Mouse (Mus musculus) midbrain, embryonic 13.5 days (tissue): ENCODE measurements around the gene Ess2. TPM values are rescaled to one million over a fixed set of nuclear protein-coding genes. Genes with fewer than 3 reads are reported as not detected.

ENCODE experiments used
- ATAC-seq: fragments of 200-750 bp; cut with Nextera tagmentation; 2 replicates; pipeline ENCODE4 v1.8.0; 2017; ENCODE audit warnings: mild to moderate bottlenecking, moderate TSS enrichment, moderate library complexity
- H3K27ac ChIP-seq: fragments of 300-500 bp; sonication (generic); 2 replicates; pipeline ENCODE4 v1.5.1; 2015; ENCODE audit warnings: inconsistent platforms, mild to moderate bottlenecking, moderate library complexity
- H3K27me3 ChIP-seq: fragments of 300-500 bp; sonication (generic); 2 replicates; pipeline ENCODE4 v1.6.1; 2015; ENCODE audit warnings: mild to moderate bottlenecking, inconsistent platforms
- H3K36me3 ChIP-seq: fragments of 300-500 bp; sonication (generic); 2 replicates; pipeline ENCODE4 v1.6.1; 2015; ENCODE audit warnings: mild to moderate bottlenecking, inconsistent platforms
- H3K4me1 ChIP-seq: fragments of 300-500 bp; sonication (generic); replicated peaks from 2 replicates; pipeline ENCODE4 v1.6.1; 2015; ENCODE audit warnings: inconsistent platforms
- H3K4me2 ChIP-seq: fragments of 300-500 bp; sonication (generic); replicated peaks from 2 replicates; pipeline ENCODE4 v1.6.1; 2015; ENCODE audit warnings: moderate library complexity, mild to moderate bottlenecking, inconsistent platforms
- H3K4me3 ChIP-seq: fragments of 300-500 bp; sonication (generic); replicated peaks from 2 replicates; pipeline ENCODE4 v1.5.1; 2015; ENCODE audit warnings: mild to moderate bottlenecking, inconsistent platforms
- H3K9ac ChIP-seq: fragments of 300-500 bp; sonication (generic); replicated peaks from 2 replicates; pipeline ENCODE4 v1.6.1; 2015; ENCODE audit warnings: mild to moderate bottlenecking, inconsistent platforms
- H3K9me3 ChIP-seq: fragments of 300-500 bp; sonication (generic); 2 replicates; pipeline ENCODE4 v1.6.1; 2016; ENCODE audit warnings: mild to moderate bottlenecking, inconsistent platforms
- WGBS: fragments of 180-500 bp; shearing (Covaris S2); methylation state at CpG from one replicate; pipeline ENCODE4 v1.1.7; 2015; 5-methylcytosine and 5-hydroxymethylcytosine counted together
- polyA plus RNA-seq: library from polyadenylated mRNA; unstranded; fragments of >200 nt; fragmentation: Nextera tagmentation; extraction: Ambion mirVana; gene quantifications from 2 replicates; pipeline ENCODE4 v1.2.1, GENCODE M21; 2015

Ess2 gene
- polyA plus RNA-seq, 1 experiment from 2014 or later, result 56.6 TPM

DNA sequence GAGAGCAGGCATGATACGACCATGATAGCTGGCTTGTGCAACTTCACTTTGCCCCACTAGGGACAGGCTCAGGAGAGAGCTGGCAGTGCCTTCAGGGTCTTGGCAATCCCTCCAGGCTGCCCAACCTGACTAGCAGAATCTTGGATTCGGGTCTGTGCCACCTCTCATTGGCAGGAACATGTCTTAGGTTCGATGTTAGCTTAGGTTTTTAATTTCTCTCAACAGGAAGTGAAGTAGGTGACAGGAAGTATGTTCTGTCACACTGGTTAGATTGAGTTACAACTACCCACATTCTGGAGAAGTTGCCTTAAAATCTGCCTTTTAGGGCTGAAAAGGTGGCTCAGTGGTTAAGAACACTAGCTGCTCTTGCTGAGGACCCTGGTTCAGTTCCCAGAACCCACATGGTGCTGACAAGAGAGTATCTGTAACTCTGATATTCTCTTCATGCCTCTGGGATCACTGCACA, 23.3 kb upstream of the Ess2 start:
- ATAC-seq, result no peak
- H3K9ac ChIP-seq, result no peak overlapping the region
- H3K27ac ChIP-seq, result no peak overlapping the region
- 73% methylated on average over 3 of the region's 3 CpGs for WGBS
- no peak overlapping the region for H3K4me2 ChIP-seq
- no peaks in the 10 kb centered on the region for H3K36me3 ChIP-seq
- H3K9me3 ChIP-seq, result no peaks in the 10 kb centered on the region
- H3K27me3 ChIP-seq, result peaks cover 27% of the 10 kb centered on the region
- H3K4me1 ChIP-seq, result 0 out of 2 replicates have a peak, but pooled peaks cover 4% of the 10 kb centered on the region
- no peak overlapping the region for H3K4me3 ChIP-seq

DNA sequence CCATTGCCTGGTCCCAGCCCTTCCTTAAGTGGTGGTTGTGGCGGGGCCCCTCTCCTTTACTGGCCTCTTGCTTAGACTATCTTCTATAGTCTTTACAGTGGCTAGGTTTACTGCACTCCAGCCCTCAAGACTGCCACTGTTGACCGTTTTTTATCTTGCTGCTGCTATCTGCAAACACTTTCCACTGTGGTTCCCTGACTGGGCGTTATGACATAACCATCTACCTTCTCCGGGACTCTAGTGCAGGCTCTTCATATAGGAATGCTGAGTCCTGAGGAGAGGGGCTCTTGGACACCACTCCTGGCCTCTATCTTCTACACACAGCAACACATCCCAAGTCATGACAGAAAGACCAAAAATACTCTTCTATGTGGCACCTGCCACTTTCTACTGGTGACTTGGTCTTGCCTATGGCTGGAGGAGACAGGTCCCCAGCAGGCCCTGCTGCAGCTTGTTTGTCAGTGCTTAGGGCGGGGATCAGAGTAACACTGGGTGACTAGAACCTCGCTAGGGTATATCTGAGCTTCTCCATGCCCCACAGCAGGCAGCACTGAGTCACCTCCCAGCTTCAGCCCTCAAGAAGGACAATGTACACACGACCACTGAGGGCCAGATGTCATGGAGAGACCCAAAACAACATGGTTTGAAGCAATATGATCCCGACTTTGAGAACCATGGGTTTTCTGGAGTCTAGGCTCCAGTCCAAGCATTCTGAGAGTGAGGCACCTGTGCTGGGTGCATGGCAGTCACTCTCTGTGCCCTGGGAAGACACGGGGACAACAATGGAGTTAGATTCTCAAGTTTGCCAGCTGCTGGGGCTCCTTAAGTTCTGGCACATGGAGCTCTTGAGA, 22.7 kb upstream of the Ess2 start:
- no peak overlapping the region for H3K4me2 ChIP-seq
- no peak for ATAC-seq
- WGBS, result 72% methylated on average over 9 of the region's 9 CpGs

DNA sequence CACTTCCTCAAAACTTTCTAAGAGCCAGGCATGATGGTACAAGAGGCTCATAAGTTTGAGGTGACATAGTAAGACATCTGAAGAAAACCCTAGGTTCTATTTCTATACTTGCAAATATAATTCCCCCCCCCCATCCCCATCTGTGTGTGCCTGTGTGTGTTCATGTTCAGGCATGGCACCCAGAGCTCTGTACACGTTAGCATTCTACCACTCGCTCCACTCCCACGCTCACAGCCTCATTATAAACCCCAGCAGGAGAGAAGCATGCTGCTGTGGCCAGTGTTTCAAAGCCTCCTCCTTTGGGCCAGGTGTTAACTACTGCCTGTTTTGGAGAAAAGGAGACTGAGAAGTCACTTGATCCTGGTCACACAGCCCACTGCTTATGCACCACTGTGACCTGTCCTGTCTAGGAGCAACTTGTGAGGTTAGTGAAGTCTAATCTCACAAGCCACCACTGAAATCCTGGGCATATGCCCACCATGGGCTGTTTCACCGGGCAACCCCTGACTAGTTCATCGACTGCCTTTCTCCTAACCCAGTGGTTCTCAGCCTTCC, 20.8 kb upstream of the Ess2 start:
- WGBS, result 67% methylated on average over 5 of the region's 5 CpGs
- no peak overlapping the region for H3K9ac ChIP-seq
- no peak overlapping the region for H3K27ac ChIP-seq
- no peaks in the 10 kb centered on the region for H3K36me3 ChIP-seq
- H3K9me3 ChIP-seq, result no peaks in the 10 kb centered on the region
- no peak for ATAC-seq
- H3K4me2 ChIP-seq, result no peak overlapping the region
- H3K4me1 ChIP-seq, result peaks cover 13% of the 10 kb centered on the region
- no peak overlapping the region for H3K4me3 ChIP-seq
- H3K27me3 ChIP-seq, result peaks cover 12% of the 10 kb centered on the region

More for the DNA sequence above, 22.7 kb upstream of the Ess2 start:
- Histone ChIP-seq H3K4me3 (no peak overlapping the region), H3K4me1 (peaks cover 9% of the 10 kb centered on the region; the same call in 1 of the 2 replicates), H3K9ac (no peak overlapping the region), H3K36me3 (no peaks in the 10 kb centered on the region), H3K9me3 (no peaks in the 10 kb centered on the region), H3K27ac (no peak overlapping the region), H3K27me3 (peaks cover 27% of the 10 kb centered on the region)

DNA sequence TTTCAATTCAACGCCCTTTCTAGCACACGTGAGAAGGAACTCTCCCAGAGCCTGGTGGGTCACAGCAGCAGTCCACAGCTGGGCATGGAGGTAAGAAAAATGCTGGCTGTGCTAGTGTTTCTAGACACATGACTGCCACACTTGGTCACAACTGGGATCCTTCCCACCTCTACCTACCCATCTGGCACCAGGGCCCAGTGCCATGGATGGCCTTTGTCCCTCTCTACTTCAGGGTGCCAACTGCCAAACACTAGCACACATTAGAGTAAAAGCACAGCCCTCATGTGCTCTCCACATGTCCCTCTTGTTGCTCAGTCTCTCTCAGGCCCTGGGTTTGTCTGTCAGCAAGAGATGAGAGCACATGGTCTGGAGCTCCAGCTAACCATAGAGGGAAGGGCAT, 18.5 kb upstream of the Ess2 start:
- Histone ChIP-seq H3K4me1 (peaks cover 24% of the 10 kb centered on the region), H3K36me3 (peaks cover 19% of the 10 kb centered on the region), H3K27ac (peak overlapping the region; percentile 32), H3K9ac (no peak overlapping the region), H3K4me2 (no peak overlapping the region), H3K27me3 (peaks cover 2% of the 10 kb centered on the region; the same call in 1 of the 2 replicates), H3K4me3 (no peak overlapping the region), H3K9me3 (no peaks in the 10 kb centered on the region)
- WGBS, result 61% methylated on average over 2 of the region's 2 CpGs
- no peak for ATAC-seq

DNA sequence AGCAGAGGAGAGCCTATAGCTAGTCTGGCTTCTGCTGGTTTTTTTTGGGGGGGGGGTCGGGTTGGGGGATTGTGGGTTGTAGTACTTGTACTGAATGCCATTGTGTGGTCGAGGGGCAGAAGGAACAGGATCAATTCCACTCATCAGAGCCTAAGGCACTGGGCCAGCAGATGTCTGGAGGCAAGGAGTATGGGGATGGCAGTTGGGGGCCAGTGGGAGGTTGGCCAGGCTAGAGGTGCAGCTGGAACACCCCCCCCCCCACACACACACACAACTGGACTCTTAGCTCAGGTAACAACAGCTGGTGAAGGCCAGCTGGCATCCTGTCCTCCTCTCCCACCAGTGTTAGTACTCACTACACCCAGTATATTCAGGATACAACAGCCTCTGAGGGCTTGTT, 18.1 kb upstream of the Ess2 start:
- Histone ChIP-seq H3K9me3 (no peaks in the 10 kb centered on the region), H3K27me3 (peaks cover 2% of the 10 kb centered on the region; the same call in 1 of the 2 replicates), H3K4me1 (peaks cover 24% of the 10 kb centered on the region), H3K9ac (no peak overlapping the region), H3K36me3 (peaks cover 21% of the 10 kb centered on the region), H3K4me2 (no peak overlapping the region), H3K4me3 (no peak overlapping the region), H3K27ac (peak overlapping the region; percentile 89)
- WGBS, result 12% methylated on average over 2 of the region's 2 CpGs
- ATAC-seq, result peak; percentile 9

DNA sequence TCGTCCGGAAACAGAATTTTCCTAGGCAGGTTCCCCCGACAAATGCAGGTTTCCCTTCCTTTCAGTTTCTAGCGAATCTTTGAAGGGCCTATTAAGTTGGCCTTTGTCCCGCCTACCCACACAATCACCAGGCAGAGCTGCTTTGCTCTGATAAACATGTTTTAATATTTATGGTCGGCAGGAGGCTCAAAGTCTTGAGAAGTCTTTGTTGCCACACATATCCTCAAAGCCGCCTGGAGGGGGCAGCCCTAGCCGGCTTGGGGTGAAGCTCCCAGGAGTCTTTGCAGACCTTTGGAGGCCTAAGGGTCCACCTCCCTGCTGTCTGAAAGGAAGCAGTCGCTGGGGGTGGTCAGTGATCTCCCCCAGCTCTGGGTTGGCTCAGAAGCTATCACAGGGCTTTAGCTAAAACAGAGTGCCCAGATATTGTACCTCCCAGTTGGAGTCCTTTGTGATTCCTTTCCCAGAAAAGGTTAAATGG, 17.5 kb upstream of the Ess2 start:
- H3K27me3 ChIP-seq, result peaks cover 2% of the 10 kb centered on the region; the same call in 1 of the 2 replicates
- peaks cover 24% of the 10 kb centered on the region for H3K4me1 ChIP-seq
- WGBS, result 0% methylated on average over 9 of the region's 9 CpGs
- H3K4me3 ChIP-seq, result peak overlapping the region; percentile 66
- H3K4me2 ChIP-seq, result peak overlapping the region; percentile 88
- peaks cover 21% of the 10 kb centered on the region for H3K36me3 ChIP-seq
- H3K9me3 ChIP-seq, result no peaks in the 10 kb centered on the region
- peak overlapping the region; percentile 89 for H3K27ac ChIP-seq
- peak overlapping the region; percentile 92 for H3K9ac ChIP-seq
- ATAC-seq, result peak; percentile 43

DNA sequence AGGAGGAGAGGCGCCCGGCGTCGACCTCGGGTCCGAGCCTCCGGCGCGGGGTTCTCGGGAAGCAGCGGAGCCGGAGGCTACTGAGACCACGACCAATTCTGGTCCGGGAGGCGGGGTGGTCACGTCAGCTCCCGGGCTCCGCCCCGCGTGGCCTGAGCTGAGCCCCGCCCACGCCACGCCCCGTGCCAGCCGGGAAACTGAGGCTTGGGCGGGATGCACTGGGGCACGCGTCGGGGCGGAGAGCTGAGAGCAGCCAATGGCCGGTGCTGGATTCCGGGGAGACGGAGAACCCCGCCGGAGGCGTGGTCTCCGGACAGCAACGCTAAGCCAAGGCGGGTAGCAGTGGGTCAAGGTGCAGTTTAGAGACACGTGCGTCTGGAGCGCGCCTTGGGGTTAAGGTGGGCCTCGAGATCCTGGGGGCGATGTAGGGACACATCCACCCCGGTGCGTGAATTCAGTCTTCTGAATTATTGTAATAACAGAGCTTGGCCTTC, 17.0 kb upstream of the Ess2 start, which contains the start of gene Slc25a1:
Gene Slc25a1, minus strand, starts transcription at position 133 of the 494 bp plus-strand sequence.
- Histone ChIP-seq H3K4me3 (peak within 1 kb of the TSS; percentile 66), H3K4me1 (peaks cover 28% of the 10 kb centered on the region), H3K27me3 (no peaks in the 10 kb centered on the region), H3K36me3 (peaks cover 21% of the 10 kb centered on the region), H3K9me3 (no peaks in the 10 kb centered on the region), H3K9ac (peak within 1 kb of the TSS; percentile 92), H3K27ac (peak within 1 kb of the TSS; percentile 89), H3K4me2 (peak within 1 kb of the TSS; percentile 88)
- whole genome bisulfite sequencing, result under 1% methylated on average over 47 of the region's 47 CpGs
- peak; percentile 78 for ATAC-seq

DNA sequence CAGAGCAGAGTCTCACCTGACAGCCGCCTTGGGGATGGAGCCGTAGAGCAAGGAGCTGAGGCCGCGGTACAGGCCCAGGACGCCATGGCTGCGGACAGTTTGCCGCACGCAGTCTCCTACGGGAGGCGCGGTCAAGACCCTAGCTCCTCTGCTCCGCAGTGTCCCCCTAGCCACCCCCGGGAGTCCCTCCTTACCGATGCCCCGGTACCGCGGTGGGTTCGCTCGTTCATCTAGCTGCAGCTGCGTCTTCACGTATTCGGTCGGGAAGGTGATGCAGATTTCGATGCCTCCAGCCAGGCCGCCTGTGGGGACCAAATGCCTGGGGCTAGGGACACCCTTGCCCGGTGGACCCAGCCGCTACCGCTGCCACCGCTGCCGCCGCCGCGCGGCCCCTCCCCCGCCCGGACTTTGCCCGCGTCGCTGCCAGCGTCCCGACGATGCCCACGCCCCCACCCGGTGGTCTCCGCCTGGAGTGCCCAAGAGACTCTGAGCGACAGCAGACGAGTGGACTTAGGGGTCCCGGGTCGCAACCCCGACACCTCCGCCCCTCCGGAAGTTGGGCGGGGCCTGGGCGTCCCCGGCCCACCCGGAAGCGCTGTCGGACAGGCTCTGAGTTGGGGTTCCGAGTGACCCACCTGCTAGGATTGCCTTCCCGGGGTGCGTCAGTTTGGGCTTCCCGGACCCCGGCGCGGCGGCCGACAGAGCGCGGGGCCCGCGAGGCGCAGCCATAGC, 16.4 kb upstream of the Ess2 start:
- H3K4me1 ChIP-seq, result peaks cover 34% of the 10 kb centered on the region
- peak overlapping the region; percentile 92 for H3K9ac ChIP-seq

DNA sequence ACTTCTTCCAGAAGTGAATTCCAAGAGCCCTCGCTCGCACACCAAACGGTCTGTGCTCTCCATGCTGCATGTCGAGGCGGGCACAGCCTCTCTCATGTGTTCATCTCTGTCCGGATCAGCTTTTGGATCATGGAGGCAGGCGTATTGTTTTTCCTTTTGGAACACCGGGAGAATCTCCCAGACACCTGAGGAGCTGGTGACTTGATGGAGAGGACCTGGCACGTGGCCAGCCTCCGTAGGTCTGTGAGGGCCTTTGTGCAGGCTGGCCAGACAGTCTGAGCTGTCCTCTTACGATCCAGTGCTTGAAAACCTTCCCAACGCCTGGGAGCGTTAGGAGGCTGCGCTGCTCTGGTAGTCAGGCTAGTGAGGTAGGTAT, 11.0 kb upstream of the Ess2 start:
- Histone ChIP-seq H3K4me3 (peak overlapping the region; percentile 72), H3K4me2 (peak overlapping the region; percentile 97), H3K36me3 (peaks cover 21% of the 10 kb centered on the region), H3K27ac (peak overlapping the region; percentile 91), H3K9me3 (no peaks in the 10 kb centered on the region), H3K27me3 (peaks cover 22% of the 10 kb centered on the region), H3K4me1 (peaks cover 45% of the 10 kb centered on the region), H3K9ac (peak overlapping the region; percentile 90)
- ATAC-seq, result peak; percentile 35
- WGBS, result under 1% methylated on average over 14 of the region's 14 CpGs

More for the DNA sequence above, 16.4 kb upstream of the Ess2 start:
- H3K9me3 ChIP-seq, result no peaks in the 10 kb centered on the region
- peak overlapping the region; percentile 66 for H3K4me3 ChIP-seq
- peak; percentile 57 for ATAC-seq
- peak overlapping the region; percentile 88 for H3K4me2 ChIP-seq
- peaks cover 21% of the 10 kb centered on the region for H3K36me3 ChIP-seq
- peak overlapping the region; percentile 89 for H3K27ac ChIP-seq
- under 1% methylated on average over 70 of the region's 72 CpGs for WGBS
- H3K27me3 ChIP-seq, result no peaks in the 10 kb centered on the region

DNA sequence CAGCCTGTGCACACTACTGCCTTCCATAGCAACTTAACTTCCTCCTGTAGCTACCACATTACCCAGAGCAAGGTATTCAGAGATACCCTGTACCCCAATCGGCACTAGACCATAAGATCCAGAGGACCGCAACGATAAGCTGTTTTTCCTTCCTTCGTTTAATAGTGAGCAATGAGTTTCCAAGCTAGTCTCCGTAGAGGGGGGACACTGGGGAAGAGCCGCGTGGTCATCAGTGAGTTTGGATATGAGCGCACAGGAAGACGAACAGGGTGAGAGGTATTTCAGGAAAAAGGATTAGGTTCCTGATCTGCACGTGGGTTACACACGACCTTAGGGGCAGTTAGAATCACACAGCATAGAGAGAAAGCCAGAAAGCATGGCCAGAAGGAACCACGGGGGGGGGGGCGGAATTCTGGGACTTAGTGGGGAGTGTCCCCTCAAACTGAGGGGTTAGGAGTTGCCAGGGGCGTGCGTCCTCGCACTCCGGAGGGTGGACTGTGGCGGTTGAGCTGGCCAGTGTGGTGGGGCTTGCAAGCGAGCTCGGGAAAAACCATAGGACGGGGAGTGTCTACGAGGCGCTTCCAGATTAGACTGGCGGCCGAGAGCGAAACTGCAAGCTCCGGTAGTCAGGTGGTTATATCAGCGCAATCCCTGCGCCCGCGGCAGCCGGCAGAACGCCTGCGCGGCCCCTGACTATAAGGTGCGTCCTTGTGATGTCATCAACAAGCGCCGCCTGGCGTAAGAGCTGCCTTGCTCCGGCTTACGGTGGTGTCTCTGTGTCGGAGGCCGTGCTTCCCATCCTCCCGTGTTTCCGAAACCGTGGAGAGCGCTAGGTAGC, 10.4 kb upstream of the Ess2 start:
- Histone ChIP-seq H3K4me1 (peaks cover 39% of the 10 kb centered on the region), H3K27ac (peak overlapping the region; percentile 91), H3K4me3 (peak overlapping the region; percentile 72), H3K36me3 (peaks cover 21% of the 10 kb centered on the region), H3K9me3 (no peaks in the 10 kb centered on the region), H3K27me3 (peaks cover 28% of the 10 kb centered on the region), H3K4me2 (peak overlapping the region; percentile 97), H3K9ac (peak overlapping the region; percentile 90)
- 1% methylated on average over 47 of the region's 47 CpGs for WGBS
- peak; percentile 94 for ATAC-seq

DNA sequence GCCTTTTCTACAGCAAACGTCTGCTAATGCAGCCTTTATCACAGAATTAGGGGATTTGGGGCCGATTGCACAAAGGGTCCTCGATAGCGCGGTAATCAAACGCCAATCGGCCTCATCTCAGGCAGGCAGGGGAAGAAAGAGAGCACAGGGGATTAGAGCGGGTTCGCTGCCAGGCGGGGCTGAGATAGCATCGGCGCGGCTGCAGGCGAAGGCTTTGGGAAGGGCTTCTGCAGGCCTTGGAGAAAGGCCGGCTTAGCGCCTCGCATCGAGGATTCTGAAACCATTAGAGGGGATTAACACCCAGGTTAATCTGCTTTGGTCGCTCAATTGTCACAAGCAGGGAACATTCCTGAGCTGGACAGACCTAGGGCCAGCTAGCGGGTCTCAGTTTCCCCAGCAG, 9.4 kb upstream of the Ess2 start:
- Histone ChIP-seq H3K36me3 (peaks cover 12% of the 10 kb centered on the region), H3K4me3 (peak overlapping the region; percentile 72), H3K27ac (peak overlapping the region; percentile 91), H3K9ac (peak overlapping the region; percentile 71), H3K4me2 (peak overlapping the region; percentile 97), H3K9me3 (no peaks in the 10 kb centered on the region), H3K4me1 (peaks cover 32% of the 10 kb centered on the region), H3K27me3 (peaks cover 38% of the 10 kb centered on the region)
- 0 out of 2 replicates have a peak, but pooled peaks have one; percentile 9 for ATAC-seq
- WGBS, result 2% methylated on average over 20 of the region's 20 CpGs
